Mouse (Mus musculus) myocyte (in vitro differentiated cells): Measurements from ENCODE around the gene Thumpd2.

ENCODE experiments used
- MYOD1 ChIP-seq, 3 experiments: IDR thresholded peaks; one replicate each; pipeline ENCODE4 v1.6.1; 2011; ENCODE audit warnings: control low read depth in 2 of 3, low read depth in 2 of 3, mild to moderate bottlenecking in 2 of 3, moderate library complexity in 1 of 3; ENCODE audit not compliant: insufficient read length in 2 of 3, control insufficient read depth in 1 of 3
- MYOG ChIP-seq, 3 experiments: IDR thresholded peaks; one replicate each; pipeline ENCODE4 v1.6.1; 2011; ENCODE audit warnings: control low read depth in 2 of 3, low read depth in 2 of 3, mild to moderate bottlenecking in 2 of 3; ENCODE audit not compliant: insufficient read length in 2 of 3, control insufficient read depth in 1 of 3, insufficient read depth in 1 of 3
- POLR2A ChIP-seq: IDR thresholded peaks from one replicate; pipeline ENCODE4 v1.6.1; 2011; ENCODE audit warnings: low read depth, mild to moderate bottlenecking, control low read depth, moderate library complexity; ENCODE audit not compliant: insufficient read length
- TCF12 ChIP-seq: IDR thresholded peaks from one replicate; pipeline ENCODE4 v1.6.1; 2011; ENCODE audit warnings: mild to moderate bottlenecking, control low read depth; ENCODE audit not compliant: poor library complexity, insufficient read depth, severe bottlenecking
- USF1 ChIP-seq: IDR thresholded peaks from one replicate; pipeline ENCODE4 v1.6.1; 2011; ENCODE audit warnings: low read depth, mild to moderate bottlenecking, control low read depth, moderate library complexity

DNA sequence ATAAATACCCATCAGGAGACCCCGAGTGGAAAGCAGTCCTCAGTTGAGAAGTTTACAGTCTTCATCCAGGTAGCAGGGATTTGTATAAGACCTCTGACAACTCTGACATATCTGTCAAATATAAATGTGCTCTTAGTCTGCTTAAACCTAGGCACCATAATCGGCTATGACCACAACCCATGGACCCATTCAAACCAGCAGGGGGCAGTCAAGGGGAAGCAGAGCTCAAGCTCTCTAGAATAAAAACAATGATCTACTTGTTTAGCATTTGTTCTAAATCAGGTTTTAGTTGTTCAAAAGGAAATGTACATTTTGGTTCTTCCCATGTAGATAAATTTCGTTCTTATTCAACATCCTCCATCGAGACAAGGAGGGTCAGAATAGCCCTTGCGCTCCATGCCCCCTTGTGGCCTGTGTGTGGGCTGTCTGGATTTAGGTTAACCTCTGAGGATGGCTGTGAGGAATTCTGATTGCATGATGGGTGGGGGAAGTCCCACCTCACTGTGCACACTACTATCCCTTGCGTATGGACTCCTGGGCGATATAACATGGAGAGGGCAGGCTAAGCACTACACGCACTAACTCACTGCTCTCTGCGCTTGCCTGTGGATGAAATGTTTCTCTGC lies 19.2 kb downstream of the Thumpd2 start:
- TF ChIP-seq MYOD1 (IDR thresholded peaks at IDR 0.05; ENCODE audit: control insufficient read depth in 1 of 3, insufficient read length in 2 of 3, low read depth in 2 of 3) = no peak
- TF ChIP-seq POLR2A = no peak
- no peak for TF ChIP-seq USF1
- no peak for TF ChIP-seq TCF12
- TF ChIP-seq MYOG (IDR thresholded peaks at IDR 0.05; ENCODE audit: control insufficient read depth in 1 of 3, insufficient read depth in 1 of 3, insufficient read length in 2 of 3, low read depth in 2 of 3) = no peak
